Mouse (Mus musculus) ES-Bruce4 (cell line): ENCODE data around the gene Csnk2b.

Experiments
- CTCF ChIP-seq: IDR thresholded peaks from one replicate; pipeline ENCODE4 v1.8.1; 2011; ENCODE audit warnings: low read depth, low read length
- EP300 ChIP-seq: IDR thresholded peaks from 2 replicates; pipeline ENCODE4 v1.6.1; 2011; ENCODE audit warnings: low read depth, low read length; ENCODE audit not compliant: insufficient read depth
- POLR2A ChIP-seq: IDR thresholded peaks from one replicate; pipeline ENCODE4 v1.8.1; 2011; ENCODE audit warnings: low read length; ENCODE audit not compliant: insufficient read depth

GRCm38 (mm10) chr17:35088825-35089644 lies 32.8 kb downstream of the Csnk2b start, which contains the start of gene Abhd16a:
- TF ChIP-seq CTCF (no peak), POLR2A (no peak), EP300 (no peak)
